Mouse (Mus musculus) liver, embryonic 12.5 days (tissue): ENCODE data around the gene Gm21830. TPM values are rescaled to one million over a fixed set of nuclear protein-coding genes. Genes with fewer than 3 reads are reported as not detected.
"Not testable (repeated sequence)": the region's sequence is repeated elsewhere in the genome, so short reads cannot be mapped to it uniquely, and the experiment has no call there.

ENCODE experiments used
- ATAC-seq: fragments of 200-750 bp; cut with Nextera tagmentation; 2 replicates; pipeline ENCODE4 v1.8.0; 2017; ENCODE audit warnings: moderate number of reproducible peaks, mild to moderate bottlenecking, moderate library complexity
- H3K27ac ChIP-seq: fragments of 300-500 bp; sonication (generic); 2 replicates; pipeline ENCODE4 v1.5.1; 2016; ENCODE audit warnings: mild to moderate bottlenecking
- H3K27me3 ChIP-seq: fragments of 300-500 bp; sonication (generic); replicated peaks from 2 replicates; pipeline ENCODE4 v1.6.1; 2016; ENCODE audit warnings: mild to moderate bottlenecking, moderate library complexity
- H3K36me3 ChIP-seq: fragments of 300-500 bp; sonication (generic); 2 replicates; pipeline ENCODE4 v1.6.1; 2016; ENCODE audit warnings: mild to moderate bottlenecking, moderate library complexity
- H3K4me1 ChIP-seq: fragments of 300-500 bp; sonication (generic); 2 replicates; pipeline ENCODE4 v1.6.1; 2016
- H3K4me2 ChIP-seq: fragments of 300-500 bp; sonication (generic); 2 replicates; pipeline ENCODE4 v1.6.1; 2016; ENCODE audit warnings: mild to moderate bottlenecking, moderate library complexity
- H3K4me3 ChIP-seq: fragments of 300-500 bp; sonication (generic); 2 replicates; pipeline ENCODE4 v1.5.1; 2016; ENCODE audit warnings: mild to moderate bottlenecking, moderate library complexity
- H3K9ac ChIP-seq: fragments of 300-500 bp; sonication (generic); 2 replicates; pipeline ENCODE4 v1.6.1; 2016; ENCODE audit warnings: mild to moderate bottlenecking, moderate library complexity
- H3K9me3 ChIP-seq: fragments of 300-500 bp; sonication (generic); replicated peaks from 2 replicates; pipeline ENCODE4 v1.6.1; 2016; ENCODE audit warnings: mild to moderate bottlenecking, moderate library complexity
- WGBS: fragments of 180-500 bp; shearing (Covaris S2); methylation state at CpG from one replicate; pipeline ENCODE4 v1.1.7; 2016; ENCODE audit not compliant: insufficient replicate concordance; 5-methylcytosine and 5-hydroxymethylcytosine counted together
- polyA plus RNA-seq: library from polyadenylated mRNA; unstranded; fragments of >200 nt; fragmentation: Nextera tagmentation; extraction: Ambion mirVana; gene quantifications from 2 replicates; pipeline ENCODE4 v1.2.1, GENCODE M21; 2016

Gm21830 gene
- polyA plus RNA-seq = not detected in 2 replicates

GRCm38 (mm10) chr2:67413425-67413824 is at the start of gene Gm21830:
Gene Gm21830 (plus strand): TSS chr2:67413725.
- not testable (repeated sequence) for ATAC-seq, H3K4me2 ChIP-seq, H3K9me3 ChIP-seq, H3K9ac ChIP-seq, H3K27me3 ChIP-seq, H3K36me3 ChIP-seq, H3K4me3 ChIP-seq, H3K27ac ChIP-seq, H3K4me1 ChIP-seq
- no CpG with 5 or more reads among the region's 1 CpGs for WGBS

- ATAC-seq = no peak
- 62% methylated on average over 2 of the region's 2 CpGs for WGBS
- H3K27me3 ChIP-seq = no peaks in the 10 kb centered on the region
Observed at GRCm38 (mm10) chr2:67364506-67364905, 49.0 kb upstream of the Gm21830 start.

GRCm38 (mm10) chr2:67378504-67378903 is 35.0 kb upstream of the Gm21830 start:
- whole genome bisulfite sequencing = 41% methylated on average over 3 of the region's 3 CpGs
- peak; percentile 65; the same call in 1 of the 2 replicates for ATAC-seq

More at GRCm38 (mm10) chr2:67364506-67364905, 49.0 kb upstream of the Gm21830 start:
- H3K27ac ChIP-seq = no peak overlapping the region
- no peak overlapping the region for H3K9ac ChIP-seq
- no peaks in the 10 kb centered on the region for H3K4me1 ChIP-seq
- H3K36me3 ChIP-seq = no peaks in the 10 kb centered on the region
- H3K4me2 ChIP-seq = no peak overlapping the region
- H3K4me3 ChIP-seq = no peak overlapping the region
- H3K9me3 ChIP-seq = no peaks in the 10 kb centered on the region

GRCm38 (mm10) chr2:67420853-67421252 is 7.3 kb downstream of the Gm21830 start:
- H3K27me3 ChIP-seq = no peaks in the 10 kb centered on the region
- H3K9ac ChIP-seq = no peak overlapping the region
- no peaks in the 10 kb centered on the region for H3K36me3 ChIP-seq
- no peak overlapping the region for H3K4me2 ChIP-seq
- no peaks in the 10 kb centered on the region for H3K9me3 ChIP-seq
- H3K4me1 ChIP-seq = no peaks in the 10 kb centered on the region
- H3K4me3 ChIP-seq = no peak overlapping the region
- no peak for ATAC-seq
- H3K27ac ChIP-seq = no peak overlapping the region

More at GRCm38 (mm10) chr2:67378504-67378903, 35.0 kb upstream of the Gm21830 start:
- no peaks in the 10 kb centered on the region for H3K9me3 ChIP-seq
- no peak overlapping the region for H3K27ac ChIP-seq
- H3K4me2 ChIP-seq = no peak overlapping the region
- H3K27me3 ChIP-seq = no peaks in the 10 kb centered on the region
- no peaks in the 10 kb centered on the region for H3K4me1 ChIP-seq
- no peak overlapping the region for H3K9ac ChIP-seq
- no peaks in the 10 kb centered on the region for H3K36me3 ChIP-seq
- no peak overlapping the region for H3K4me3 ChIP-seq

- 66% methylated on average over 1 of the region's 1 CpGs for WGBS
- no peaks in the 10 kb centered on the region for H3K27me3 ChIP-seq
- H3K9ac ChIP-seq = no peak overlapping the region
- no peaks in the 10 kb centered on the region for H3K9me3 ChIP-seq
- H3K4me1 ChIP-seq = no peaks in the 10 kb centered on the region
- H3K4me2 ChIP-seq = no peak overlapping the region
- H3K27ac ChIP-seq = no peak overlapping the region
- ATAC-seq = no peak
- no peaks in the 10 kb centered on the region for H3K36me3 ChIP-seq
- no peak overlapping the region for H3K4me3 ChIP-seq
Observed at GRCm38 (mm10) chr2:67422799-67423198, 9.3 kb downstream of the Gm21830 start.

- no peak for ATAC-seq
- Histone ChIP-seq H3K27ac (no peak within 1 kb of the TSS), H3K4me2 (no peak within 1 kb of the TSS), H3K9ac (no peak within 1 kb of the TSS), H3K4me1 (no peaks in the 10 kb centered on the region), H3K9me3 (no peaks in the 10 kb centered on the region), H3K4me3 (no peak within 1 kb of the TSS), H3K27me3 (no peaks in the 10 kb centered on the region), H3K36me3 (no peaks in the 10 kb centered on the region)
- WGBS = 36% methylated on average over 2 of the region's 2 CpGs
Observed at GRCm38 (mm10) chr2:67433081-67433480, 19.6 kb downstream of the Gm21830 start, which contains the start of gene Gm26727. Gene Gm26727 (minus strand): TSS chr2:67433181.

GRCm38 (mm10) chr2:67438309-67438708 is 24.8 kb downstream of the Gm21830 start:
- Histone ChIP-seq H3K4me2 (no peak overlapping the region), H3K27me3 (no peaks in the 10 kb centered on the region), H3K27ac (no peak overlapping the region), H3K36me3 (no peaks in the 10 kb centered on the region), H3K4me3 (no peak overlapping the region), H3K4me1 (no peaks in the 10 kb centered on the region), H3K9me3 (no peaks in the 10 kb centered on the region), H3K9ac (no peak overlapping the region)
- 11% methylated on average over 8 of the region's 8 CpGs for WGBS
- ATAC-seq = peak; percentile 65

GRCm38 (mm10) chr2:67445780-67446179 is 32.3 kb downstream of the Gm21830 start, which contains the start of gene Xirp2:
Gene Xirp2 (plus strand): TSS chr2:67446002.
- Histone ChIP-seq H3K4me1 (no peaks in the 10 kb centered on the region), H3K36me3 (no peaks in the 10 kb centered on the region), H3K27me3 (no peaks in the 10 kb centered on the region), H3K9ac (no peak within 1 kb of the TSS), H3K4me2 (no peak within 1 kb of the TSS), H3K27ac (no peak within 1 kb of the TSS), H3K9me3 (no peaks in the 10 kb centered on the region), H3K4me3 (no peak within 1 kb of the TSS)
- WGBS = 63% methylated on average over 3 of the region's 3 CpGs
- ATAC-seq = no peak

GRCm38 (mm10) chr2:67446772-67447171 is 33.2 kb downstream of the Gm21830 start:
- Histone ChIP-seq H3K9me3 (no peaks in the 10 kb centered on the region), H3K27me3 (no peaks in the 10 kb centered on the region), H3K4me3 (no peak overlapping the region), H3K36me3 (no peaks in the 10 kb centered on the region), H3K9ac (no peak overlapping the region), H3K4me1 (no peaks in the 10 kb centered on the region), H3K4me2 (no peak overlapping the region), H3K27ac (no peak overlapping the region)
- ATAC-seq = no peak
- WGBS = 64% methylated on average over 1 of the region's 1 CpGs

GRCm38 (mm10) chr2:67447206-67447605 is 33.7 kb downstream of the Gm21830 start:
- no peak overlapping the region for H3K4me3 ChIP-seq
- no peaks in the 10 kb centered on the region for H3K36me3 ChIP-seq
- no peak overlapping the region for H3K9ac ChIP-seq
- H3K27ac ChIP-seq = no peak overlapping the region
- no peaks in the 10 kb centered on the region for H3K4me1 ChIP-seq
- 66% methylated on average over 12 of the region's 12 CpGs for WGBS
- no peaks in the 10 kb centered on the region for H3K9me3 ChIP-seq
- no peak for ATAC-seq
- H3K4me2 ChIP-seq = no peak overlapping the region
- H3K27me3 ChIP-seq = no peaks in the 10 kb centered on the region

- Histone ChIP-seq H3K9ac (no peak overlapping the region), H3K4me3 (no peak overlapping the region), H3K4me1 (no peaks in the 10 kb centered on the region), H3K4me2 (no peak overlapping the region), H3K27ac (no peak overlapping the region), H3K27me3 (no peaks in the 10 kb centered on the region), H3K9me3 (no peaks in the 10 kb centered on the region), H3K36me3 (no peaks in the 10 kb centered on the region)
- 46% methylated on average over 3 of the region's 3 CpGs for WGBS
- ATAC-seq = no peak
Observed at GRCm38 (mm10) chr2:67460857-67461256, 47.3 kb downstream of the Gm21830 start.

GRCm38 (mm10) chr2:67467036-67467435 is 53.5 kb downstream of the Gm21830 start:
- WGBS = 73% methylated on average over 7 of the region's 7 CpGs
- Histone ChIP-seq H3K9ac (no peak overlapping the region), H3K27me3 (no peaks in the 10 kb centered on the region), H3K9me3 (no peaks in the 10 kb centered on the region), H3K4me2 (no peak overlapping the region), H3K27ac (no peak overlapping the region), H3K36me3 (no peaks in the 10 kb centered on the region), H3K4me3 (no peak overlapping the region), H3K4me1 (no peaks in the 10 kb centered on the region)
- no peak for ATAC-seq

- H3K9ac ChIP-seq, H3K4me2 ChIP-seq, H3K4me1 ChIP-seq, H3K36me3 ChIP-seq, H3K27ac ChIP-seq, H3K9me3 ChIP-seq, H3K4me3 ChIP-seq, ATAC-seq, H3K27me3 ChIP-seq: not testable (repeated sequence)
- WGBS = 63% methylated on average over 5 of the region's 5 CpGs
Observed at GRCm38 (mm10) chr2:67470030-67470429, 56.5 kb downstream of the Gm21830 start.
